Mouse (Mus musculus) CH12.LX (cell line): Measurements from ENCODE around the gene Ccdc188. TPM values are rescaled to one million over a fixed set of nuclear protein-coding genes. Genes with fewer than 3 reads are reported as not detected.

Experiments
- DNase-seq: peaks from one replicate; pipeline ENCODE4 v3.0.0-alpha.2; 2013; ENCODE audit errors: extremely low read depth
- H3K27ac ChIP-seq: 2 replicates; pipeline ENCODE4 v1.5.1; 2012; ENCODE audit warnings: low read depth, mild to moderate bottlenecking, control low read depth, moderate library complexity; ENCODE audit not compliant: insufficient read depth
- H3K27me3 ChIP-seq: replicated peaks from 2 replicates; pipeline ENCODE3; 2012; ENCODE audit warnings: inconsistent platforms
- H3K36me3 ChIP-seq, 2 experiments: replicated peaks in 1 of 2; 2 replicates each; pipeline versions ENCODE3 to v1.6.1; 2012; ENCODE audit warnings: inconsistent platforms in 1 of 2, low read length in 1 of 2, mild to moderate bottlenecking in 1 of 2, mixed read lengths in 1 of 2, moderate library complexity in 1 of 2; ENCODE audit not compliant: control insufficient read depth in 1 of 2, insufficient read depth in 1 of 2
- H3K4me1 ChIP-seq, 2 experiments: 2 replicates each; pipeline ENCODE4 v1.6.1; 2012; ENCODE audit warnings: inconsistent platforms in 1 of 2, moderate library complexity in 1 of 2; ENCODE audit not compliant: insufficient read depth in 2 of 2, control insufficient read depth in 1 of 2
- H3K4me2 ChIP-seq: 2 replicates; pipeline ENCODE4 v1.6.1; 2012; ENCODE audit warnings: low read depth, mild to moderate bottlenecking, control low read depth; ENCODE audit not compliant: poor library complexity, insufficient read depth, severe bottlenecking
- H3K4me3 ChIP-seq, 3 experiments: fragments of 150-350 bp in 1 of 3; sonication (generic) in 1 of 3; replicated peaks in 1 of 3; 2 replicates each; pipeline versions ENCODE3 to v1.5.1; 2011 to 2012; ENCODE audit warnings: low read depth in 2 of 3, low read length in 2 of 3, mild to moderate bottlenecking in 2 of 3, moderate library complexity in 2 of 3, control low read depth in 1 of 3, improper control_type of control experiment in 1 of 3, inconsistent platforms in 1 of 3, mixed read lengths in 1 of 3; ENCODE audit not compliant: poor library complexity in 1 of 3
- H3K79me2 ChIP-seq: replicated peaks from 2 replicates; pipeline ENCODE4 v1.6.1; 2012; ENCODE audit warnings: mild to moderate bottlenecking, moderate library complexity; ENCODE audit not compliant: control insufficient read depth, poor library complexity, insufficient read depth, severe bottlenecking; ENCODE audit errors: extremely low read depth
- H3K9ac ChIP-seq: 2 replicates; pipeline ENCODE4 v1.6.1; 2012; ENCODE audit warnings: low read depth, mild to moderate bottlenecking, control low read depth, moderate library complexity; ENCODE audit not compliant: insufficient read depth
- H3K9me3 ChIP-seq: replicated peaks from 2 replicates; pipeline ENCODE3; 2012; ENCODE audit warnings: low read length, inconsistent platforms, mixed read lengths
- CHD1 ChIP-seq: IDR thresholded peaks from 2 replicates; pipeline ENCODE4 v1.6.1; 2012; ENCODE audit warnings: low read depth, low read length, improper control_type of control experiment, inconsistent platforms
- CHD2 ChIP-seq: IDR thresholded peaks from 2 replicates; pipeline ENCODE4 v1.6.1; 2011; ENCODE audit warnings: low read length, improper control_type of control experiment
- CTCF ChIP-seq, 2 experiments: IDR thresholded peaks in 1 of 2; conservative IDR thresholded peaks in 1 of 2; 2 replicates each; pipeline ENCODE4 v1.5.1; 2011 to 2012; ENCODE audit warnings: low read depth in 2 of 2, low read length in 2 of 2, improper control_type of control experiment in 1 of 2, inconsistent platforms in 1 of 2, mild to moderate bottlenecking in 1 of 2, moderate library complexity in 1 of 2
- E2F4 ChIP-seq: IDR thresholded peaks from 2 replicates; pipeline ENCODE4 v1.6.1; 2011; ENCODE audit warnings: low read depth, low read length, improper control_type of control experiment; ENCODE audit not compliant: insufficient replicate concordance
- ELF1 ChIP-seq: IDR thresholded peaks from 2 replicates; pipeline ENCODE4 v1.6.1; 2014; ENCODE audit warnings: low read depth, mild to moderate bottlenecking, inconsistent platforms, low read length, improper control_type of control experiment
- EP300 ChIP-seq: IDR thresholded peaks from 2 replicates; pipeline ENCODE4 v1.6.1; 2011; ENCODE audit warnings: low read length, improper control_type of control experiment
- ETS1 ChIP-seq: conservative IDR thresholded peaks from 2 replicates; pipeline ENCODE4 v1.6.1; 2012; ENCODE audit warnings: low read depth, mild to moderate bottlenecking, inconsistent platforms, low read length, improper control_type of control experiment, moderate library complexity
- GABPA ChIP-seq: IDR thresholded peaks from 2 replicates; pipeline ENCODE4 v1.6.1; 2012; ENCODE audit warnings: low read depth, low read length, improper control_type of control experiment, inconsistent platforms; ENCODE audit not compliant: insufficient replicate concordance
- HCFC1 ChIP-seq: IDR thresholded peaks from 2 replicates; pipeline ENCODE4 v1.6.1; 2012; ENCODE audit warnings: low read depth, mild to moderate bottlenecking, inconsistent platforms, low read length, improper control_type of control experiment
- IRF4 ChIP-seq: IDR thresholded peaks from 2 replicates; pipeline ENCODE4 v1.6.1; 2014; ENCODE audit warnings: low read depth, mild to moderate bottlenecking, inconsistent platforms, low read length, improper control_type of control experiment
- JUN ChIP-seq: IDR thresholded peaks from 2 replicates; pipeline ENCODE4 v1.6.1; 2011; ENCODE audit warnings: low read depth, mild to moderate bottlenecking, low read length, improper control_type of control experiment, moderate library complexity; ENCODE audit not compliant: insufficient read depth
- KAT2A ChIP-seq: IDR thresholded peaks from 2 replicates; pipeline ENCODE4 v1.6.1; 2012; ENCODE audit warnings: low read length, improper control_type of control experiment, inconsistent platforms; ENCODE audit not compliant: insufficient replicate concordance
- MAX ChIP-seq: IDR thresholded peaks from 2 replicates; pipeline ENCODE4 v1.6.1; 2011; ENCODE audit warnings: low read length, improper control_type of control experiment
- MAZ ChIP-seq: IDR thresholded peaks from 2 replicates; pipeline ENCODE4 v1.6.1; 2012; ENCODE audit warnings: low read depth, mild to moderate bottlenecking, inconsistent platforms, low read length, improper control_type of control experiment, moderate library complexity
- MXI1 ChIP-seq: IDR thresholded peaks from 2 replicates; pipeline ENCODE4 v1.6.1; 2011; ENCODE audit warnings: mild to moderate bottlenecking, low read depth, low read length, improper control_type of control experiment
- MYC ChIP-seq: IDR thresholded peaks from 2 replicates; pipeline ENCODE4 v1.6.1; 2011; ENCODE audit warnings: low read depth, mild to moderate bottlenecking, improper control_type of control experiment, low read length
- NRF1 ChIP-seq: IDR thresholded peaks from 2 replicates; pipeline ENCODE4 v1.6.1; 2014; ENCODE audit warnings: low read depth, mild to moderate bottlenecking, inconsistent platforms, low read length, improper control_type of control experiment, moderate library complexity
- PAX5 ChIP-seq: IDR thresholded peaks from 2 replicates; pipeline ENCODE4 v1.6.1; 2012; ENCODE audit warnings: low read length, inconsistent platforms, mixed read lengths
- POLR2A ChIP-seq: IDR thresholded peaks from 2 replicates; pipeline ENCODE4 v1.6.1; 2011; ENCODE audit warnings: low read depth, mild to moderate bottlenecking, improper control_type of control experiment, low read length
- POLR2AphosphoS2 ChIP-seq: IDR thresholded peaks from 2 replicates; pipeline ENCODE4 v1.6.1; 2011; ENCODE audit warnings: low read depth, low read length, improper control_type of control experiment
- RAD21 ChIP-seq: IDR thresholded peaks from 2 replicates; pipeline ENCODE4 v1.6.1; 2011; ENCODE audit warnings: low read depth, mild to moderate bottlenecking, low read length, improper control_type of control experiment, moderate library complexity
- RCOR1 ChIP-seq: conservative IDR thresholded peaks from 2 replicates; pipeline ENCODE4 v1.6.1; 2012; ENCODE audit warnings: low read depth, mild to moderate bottlenecking, inconsistent platforms, low read length, improper control_type of control experiment
- SIN3A ChIP-seq: IDR thresholded peaks from 2 replicates; pipeline ENCODE4 v1.6.1; 2012; ENCODE audit warnings: low read length, improper control_type of control experiment, inconsistent platforms
- SMC3 ChIP-seq: IDR thresholded peaks from 2 replicates; pipeline ENCODE4 v1.6.1; 2011; ENCODE audit warnings: low read depth, low read length, improper control_type of control experiment
- TBP ChIP-seq: conservative IDR thresholded peaks from 2 replicates; pipeline ENCODE4 v1.6.1; 2011; ENCODE audit warnings: low read depth, low read length, improper control_type of control experiment
- TCF12 ChIP-seq: IDR thresholded peaks from 2 replicates; pipeline ENCODE4 v1.6.1; 2014; ENCODE audit warnings: low read depth, mild to moderate bottlenecking, inconsistent platforms, low read length, improper control_type of control experiment
- UBTF ChIP-seq: IDR thresholded peaks from 2 replicates; pipeline ENCODE4 v1.6.1; 2012; ENCODE audit warnings: low read depth, mild to moderate bottlenecking, inconsistent platforms, low read length, improper control_type of control experiment, moderate library complexity
- USF1 ChIP-seq: IDR thresholded peaks from 2 replicates; pipeline ENCODE4 v1.6.1; 2014; ENCODE audit warnings: low read depth, mild to moderate bottlenecking, inconsistent platforms, low read length, improper control_type of control experiment
- USF2 ChIP-seq: conservative IDR thresholded peaks from 2 replicates; pipeline ENCODE4 v1.6.1; 2011; ENCODE audit warnings: low read depth, low read length, improper control_type of control experiment
- ZC3H11A ChIP-seq: IDR thresholded peaks from 2 replicates; pipeline ENCODE4 v1.6.1; 2012; ENCODE audit warnings: low read depth, mild to moderate bottlenecking, inconsistent platforms, low read length, improper control_type of control experiment
- ZKSCAN1 ChIP-seq: IDR thresholded peaks from 2 replicates; pipeline ENCODE4 v1.6.1; 2012; ENCODE audit warnings: low read depth, inconsistent platforms, low read length, improper control_type of control experiment, borderline replicate concordance
- ZMIZ1 ChIP-seq: IDR thresholded peaks from 2 replicates; pipeline ENCODE4 v1.6.1; 2012; ENCODE audit warnings: low read depth, mild to moderate bottlenecking, inconsistent platforms, low read length, improper control_type of control experiment
- ZNF384 ChIP-seq: IDR thresholded peaks from 2 replicates; pipeline ENCODE4 v1.6.1; 2012; ENCODE audit warnings: low read depth, low read length, improper control_type of control experiment, inconsistent platforms
- dilution Hi-C: fragments of 300-500 bp; cut with MboI; formaldehyde crosslinking; loops from 2 replicates; pipeline ENCODE4 v1.14.3; 2020; ENCODE audit warnings: low sequenced_read_pairs; ENCODE audit not compliant: extremely low pct_unique_long_range_greater_than_20kb, extremely low pct_ligation_motif_present
- in situ Hi-C: fragments of 300-500 bp; cut with MboI; formaldehyde crosslinking; loops from 3 replicates; pipeline ENCODE4 v1.14.3; 2019; ENCODE audit warnings: low sequenced_read_pairs, low pct_ligation_motif_present, low pct_unique_long_range_greater_than_20kb, mixed read lengths
- polyA plus RNA-seq: library from polyadenylated mRNA; unstranded; fragments of >175 nt; gene quantifications from 2 replicates; pipeline ENCODE4 v1.2.1, GENCODE M21; 2012; ENCODE audit warnings: low read depth; ENCODE audit not compliant: insufficient read length
- total RNA-seq, 2 experiments: library from RNA; depleted of rRNA; stranded (reverse); fragments of 300-350 nt in 1 of 2; fragments of >200 nt in 1 of 2; gene quantifications; 2 replicates each; pipeline ENCODE4 v1.2.3; 2012 to 2014

The Ccdc188 gene
- total and polyA plus RNA-seq, 3 experiments = 0.30 TPM; not detected in 2

DNA sequence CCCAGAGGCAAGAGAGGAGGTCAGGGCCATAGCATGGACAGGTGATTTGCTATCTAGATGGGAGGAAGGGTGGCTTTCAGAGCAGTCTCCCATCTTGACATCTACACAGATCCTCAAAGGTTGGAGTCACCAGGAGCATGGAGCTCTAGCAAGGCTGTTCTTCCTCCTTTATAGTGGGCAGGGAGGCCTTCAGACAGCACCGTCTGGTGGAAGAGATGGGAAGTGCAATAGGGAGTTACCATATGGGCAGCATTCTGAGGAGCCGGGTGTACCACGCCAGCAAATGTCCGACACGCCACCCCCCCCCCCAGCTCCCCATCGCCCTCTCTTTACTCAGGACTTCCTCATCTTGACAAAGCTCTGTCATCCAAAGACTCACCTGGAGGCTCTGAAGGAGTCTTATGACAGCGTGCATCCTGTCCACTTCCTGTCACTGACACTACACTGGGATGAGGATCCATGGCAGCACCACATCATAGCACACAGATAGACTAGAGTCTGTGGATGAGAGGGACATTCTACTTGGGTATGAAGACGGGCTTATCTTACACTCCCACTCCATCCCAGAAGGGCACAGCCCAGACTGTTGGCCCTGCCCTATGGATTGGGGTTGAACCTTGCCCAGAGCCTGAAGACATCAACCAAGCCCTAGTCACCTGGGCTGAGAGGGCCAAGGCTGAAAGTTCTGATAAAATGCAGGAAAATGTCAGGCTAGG, 6.8 kb upstream of the Ccdc188 start (continued):
- TF ChIP-seq ZKSCAN1 (no peak), POLR2A (no peak), IRF4 (no peak)
- TF ChIP-seq, all 38 proteins: peak for 4

DNA sequence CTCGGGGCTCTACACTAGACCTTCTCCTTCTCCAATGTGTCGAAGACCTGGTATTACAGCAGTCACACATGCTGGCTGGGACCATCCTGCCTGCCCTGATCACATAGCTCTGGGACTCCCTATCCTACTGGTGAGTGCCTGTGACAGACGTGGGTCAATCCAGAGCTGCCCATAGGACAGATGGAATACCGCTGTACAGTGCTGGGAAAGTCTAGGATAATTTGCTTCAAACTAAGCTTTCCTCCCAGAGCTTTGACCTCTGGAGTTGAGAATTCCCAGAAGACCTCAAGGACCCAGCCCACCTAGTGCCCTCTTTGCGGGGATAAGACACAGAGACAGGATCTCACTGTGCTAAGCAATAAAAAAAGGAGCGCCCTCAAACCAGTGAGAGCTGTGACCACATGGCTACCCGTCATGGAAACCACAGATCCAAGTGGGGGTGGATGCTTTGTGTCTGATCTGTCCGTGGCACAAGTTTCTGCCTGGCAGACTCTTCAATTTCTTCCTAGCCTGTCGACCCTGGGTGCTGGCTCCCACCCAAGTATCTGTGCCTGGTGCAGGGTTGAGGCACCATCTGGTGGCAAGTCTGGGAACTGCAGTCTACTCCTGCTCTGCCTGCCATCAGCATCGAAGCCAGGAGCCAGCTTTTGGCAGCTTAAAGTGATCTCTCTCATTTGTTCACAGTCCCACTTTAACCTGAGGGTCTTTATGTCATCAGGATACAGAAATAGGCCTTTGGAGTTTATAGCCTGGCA, 6.1 kb upstream of the Ccdc188 start:
- in situ Hi-C loops = loop anchor here (5.0 kb wide), 2 partner anchors 34 to 89 kb away; no protein-coding TSS in a partner anchor
- peaks cover 8 to 27% of the 10 kb centered on the region in 2 experiments; a peak in 3 of 4 replicates for H3K4me1 ChIP-seq
- no peaks in the 10 kb centered on the region for H3K9me3 ChIP-seq
- peaks cover 35% of the 10 kb centered on the region for H3K27me3 ChIP-seq
- peak; percentile 78 for DNase-seq
- H3K79me2 ChIP-seq = no peaks in the 10 kb centered on the region
- no peak overlapping the region for H3K9ac ChIP-seq
- dilution Hi-C loops = no loop called here
- no peak overlapping the region for H3K4me2 ChIP-seq
- no peak overlapping the region for H3K27ac ChIP-seq
- no peak overlapping the region for H3K4me3 ChIP-seq
- H3K36me3 ChIP-seq = no peaks in the 10 kb centered on the region
- TF ChIP-seq ETS1 (no peak), CTCF (conservative IDR thresholded peaks at IDR 0.05 in 1 of 2, IDR thresholded peaks at IDR 0.05 in 1 of 2; ENCODE audit: low read depth in 2 of 2, low read length in 2 of 2) (peak; percentile 99), CHD2 (no peak), TBP (no peak), SIN3A (0 out of 2 replicates have a peak, but pooled peaks have one; percentile 42), UBTF (no peak), CHD1 (no peak), POLR2A (no peak), POLR2AphosphoS2 (0 out of 2 replicates have a peak, but pooled peaks have one; percentile 43), MXI1 (peak; percentile 56; the same call in 1 of the 2 replicates), MAZ (peak; percentile 59; the same call in 1 of the 2 replicates), SMC3 (peak; percentile 95), KAT2A (no peak), ELF1 (peak; percentile 34; the same call in 1 of the 2 replicates), USF2 (no peak), MAX (peak; percentile 79), E2F4 (no peak), GABPA (no peak), ZNF384 (0 out of 2 replicates have a peak, but pooled peaks have one; percentile 16), HCFC1 (peak; percentile 33), ZKSCAN1 (no peak), IRF4 (0 out of 2 replicates have a peak, but pooled peaks have one; percentile 44), RCOR1 (0 out of 2 replicates have a peak, but pooled peaks have one; percentile 56), PAX5 (no peak), EP300 (no peak), TCF12 (peak; percentile 61; the same call in 1 of the 2 replicates), JUN (no peak), MYC (peak; percentile 62; the same call in 1 of the 2 replicates), RAD21 (peak; percentile 100), ZMIZ1 (no peak), USF1 (no peak), NRF1 (0 out of 2 replicates have a peak, but pooled peaks have one; percentile 35), ZC3H11A (peak; percentile 66)
